Mouse (Mus musculus) adrenal gland, postnatal 10 days (tissue): ENCODE measurements around the gene Unc80. TPM values are rescaled to one million over a fixed set of nuclear protein-coding genes. Genes with fewer than 3 reads are reported as not detected.
"Not testable (repeated sequence)": the region's sequence is repeated elsewhere in the genome, so short reads cannot be mapped to it uniquely, and the experiment has no call there.

Experiments used
- DNase-seq: peaks from one replicate; pipeline ENCODE4 v3.0.0; 2021; ENCODE audit warnings: mixed read lengths
- total RNA-seq, 2 experiments: library from RNA; stranded (reverse); gene quantifications; 2 replicates each; pipeline ENCODE4 v1.2.3; 2021

Unc80 gene
- total RNA-seq, 2 experiments from 2014 or later = 6.7 to 11.1 TPM

DNA sequence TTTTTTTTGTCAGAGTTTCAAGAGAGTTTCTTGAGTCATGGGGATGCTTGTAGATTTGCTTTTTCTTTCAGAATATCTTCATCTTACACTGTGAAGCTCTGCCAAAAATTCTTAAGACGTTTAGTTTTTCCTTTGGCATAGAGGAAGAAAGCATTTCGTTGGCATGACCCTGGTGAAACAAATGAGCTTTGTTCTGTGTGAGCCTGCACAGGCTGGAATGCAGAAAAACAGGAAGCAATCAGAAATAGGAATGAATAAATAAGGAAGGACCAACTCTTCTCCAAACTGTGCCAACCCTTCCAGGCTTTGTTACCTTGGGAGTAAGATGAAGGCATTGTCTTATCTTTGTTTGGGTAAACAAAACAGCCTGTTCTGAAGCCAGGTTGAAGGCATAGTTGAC is 149.0 kb downstream of the Unc80 start:
- no peak for DNase-seq

DNA sequence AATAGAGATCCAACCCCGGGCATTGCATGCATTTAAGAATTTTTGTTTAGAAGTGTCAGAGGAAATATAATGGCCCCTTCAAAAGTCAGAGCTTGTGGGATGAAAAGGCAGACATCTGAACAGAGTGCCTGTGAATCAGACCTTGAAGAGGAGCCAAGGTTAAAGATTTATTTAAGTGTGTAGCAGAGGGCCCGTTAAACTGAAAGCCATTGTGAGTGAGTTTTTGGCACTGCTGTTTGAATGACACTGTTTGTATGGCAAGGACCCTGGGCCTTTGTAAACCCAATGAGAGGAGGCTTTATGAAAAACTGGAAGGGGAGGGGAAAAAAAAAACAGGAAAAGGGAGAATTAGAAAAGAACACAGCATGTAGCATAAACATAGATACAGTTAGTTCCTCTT is 170.0 kb downstream of the Unc80 start:
- DNase-seq = no peak

DNA sequence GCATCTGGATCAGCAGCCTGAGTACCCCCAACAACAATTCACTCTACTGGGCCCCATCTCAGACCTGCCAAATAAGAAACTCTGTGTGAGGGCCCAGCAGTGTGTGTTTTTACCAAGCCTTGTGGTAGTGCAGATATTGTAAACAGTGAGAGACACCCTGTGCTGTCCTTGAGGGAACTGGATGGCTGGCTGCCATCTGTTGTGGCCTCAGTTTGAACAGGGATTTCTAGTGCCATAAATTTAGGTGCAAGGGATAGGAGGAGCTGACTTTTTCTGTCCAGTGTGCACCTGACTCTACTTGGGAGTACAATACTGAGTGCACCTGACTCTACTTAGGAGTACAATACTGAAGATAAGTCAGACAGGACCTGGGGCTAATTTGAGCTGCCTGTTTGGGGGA is 178.7 kb downstream of the Unc80 start:
- peak; percentile 52 for DNase-seq

DNA sequence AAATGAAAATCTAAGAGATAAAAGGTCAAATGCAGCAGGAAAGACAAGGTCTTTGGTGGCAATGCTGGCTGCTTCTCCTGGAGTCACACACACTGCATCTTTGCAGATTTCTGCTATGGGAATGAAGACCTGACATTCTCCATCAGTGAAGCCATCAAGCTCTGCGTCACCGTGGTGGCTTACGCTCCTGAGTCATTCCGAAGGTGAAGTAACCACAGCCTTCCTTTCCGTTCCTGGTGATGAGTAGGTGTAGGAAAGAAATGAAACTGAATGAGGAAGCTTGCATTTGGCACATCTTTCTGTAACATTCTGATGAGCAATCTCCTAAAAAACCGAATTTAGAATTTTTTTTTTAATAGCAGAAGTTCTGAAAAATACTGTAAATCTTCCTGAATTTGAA is 181.4 kb downstream of the Unc80 start:
- DNase-seq = no peak

GRCm38 (mm10) chr1:66650006-66650405 is 181.8 kb downstream of the Unc80 start:
- no peak for DNase-seq

DNA sequence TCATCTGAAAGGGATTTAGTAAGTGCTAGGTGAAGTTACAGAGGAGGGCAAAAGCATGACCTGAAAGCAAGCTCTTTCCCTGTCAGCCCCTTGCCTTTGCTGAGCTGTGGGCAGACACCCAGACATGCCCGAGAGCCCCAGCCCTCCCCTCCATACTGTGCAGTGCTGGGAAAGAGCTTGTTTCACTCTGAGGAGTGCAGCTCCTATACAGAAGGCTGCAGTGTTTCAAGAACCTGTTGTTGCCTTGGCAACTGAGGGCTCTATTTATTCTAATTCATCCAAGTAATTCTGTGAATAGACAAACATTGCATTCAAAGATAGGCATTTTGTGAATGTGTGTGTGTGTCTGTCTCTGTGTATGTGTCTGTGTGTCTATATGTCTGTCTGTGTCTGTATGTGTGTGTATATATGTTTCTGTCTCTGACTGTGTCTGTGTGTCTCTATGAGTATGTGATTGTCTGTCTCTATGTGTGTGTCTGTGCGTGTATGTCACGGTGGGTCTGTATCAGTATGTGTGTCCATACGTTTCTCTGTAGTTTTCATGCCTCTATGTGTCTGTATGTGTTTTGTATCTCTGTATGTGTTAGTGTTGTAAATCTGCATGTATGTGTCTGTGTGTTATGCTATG is 187.1 kb downstream of the Unc80 start:
- DNase-seq = no peak

DNA sequence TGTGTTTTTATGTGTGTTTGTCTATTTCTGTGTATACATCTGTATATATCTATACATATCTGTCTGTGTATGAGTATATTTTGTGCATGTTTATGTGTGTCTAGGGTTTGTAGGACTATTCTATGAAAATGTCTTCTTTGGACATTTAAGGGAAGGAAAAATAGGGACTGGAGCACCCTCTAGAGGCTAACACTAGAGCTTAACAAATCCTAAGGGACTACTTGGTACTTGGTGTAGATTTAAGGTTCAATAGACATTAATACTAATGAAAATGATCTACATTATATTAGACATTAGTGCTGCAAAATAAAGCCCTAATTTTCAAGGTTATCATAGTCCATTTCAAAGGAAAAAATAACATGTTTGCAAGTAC is 187.6 kb downstream of the Unc80 start:
- no peak for DNase-seq

GRCm38 (mm10) chr1:66671475-66671874 is 203.3 kb downstream of the Unc80 start:
- no peak for DNase-seq

- no peak for DNase-seq
Observed at GRCm38 (mm10) chr1:66672812-66673211, 204.6 kb downstream of the Unc80 start.

GRCm38 (mm10) chr1:66677928-66678327 is 209.8 kb downstream of the Unc80 start:
- no peak for DNase-seq

GRCm38 (mm10) chr1:66678662-66679061 is 210.5 kb downstream of the Unc80 start:
- DNase-seq = no peak

DNA sequence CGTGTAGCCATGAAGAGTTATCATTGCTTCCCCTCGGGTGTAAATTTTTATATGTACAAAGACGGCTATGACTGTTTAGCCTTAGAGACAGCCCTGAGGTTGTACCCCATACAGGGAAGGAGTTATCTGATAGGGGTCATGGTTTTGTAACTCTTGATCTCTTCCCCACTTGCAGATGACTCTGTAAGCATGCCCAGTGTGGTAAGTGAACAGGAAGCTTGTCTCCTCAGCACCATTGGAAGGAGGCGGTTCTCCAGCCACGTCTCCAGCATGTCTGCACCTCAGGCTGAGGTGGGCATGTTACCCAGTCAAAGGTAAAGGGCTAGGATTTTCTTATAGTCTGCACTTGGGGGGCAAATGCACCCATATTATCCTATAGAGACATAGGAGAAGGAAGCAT is 214.8 kb downstream of the Unc80 start:
- no peak for DNase-seq

- no peak for DNase-seq
Observed at GRCm38 (mm10) chr1:66691772-66692171, 223.6 kb downstream of the Unc80 start.

- DNase-seq = no peak
Observed at GRCm38 (mm10) chr1:66692308-66692707, 224.1 kb downstream of the Unc80 start.

- no peak for DNase-seq
Observed at GRCm38 (mm10) chr1:66692780-66693392, 224.7 kb downstream of the Unc80 start.

DNA sequence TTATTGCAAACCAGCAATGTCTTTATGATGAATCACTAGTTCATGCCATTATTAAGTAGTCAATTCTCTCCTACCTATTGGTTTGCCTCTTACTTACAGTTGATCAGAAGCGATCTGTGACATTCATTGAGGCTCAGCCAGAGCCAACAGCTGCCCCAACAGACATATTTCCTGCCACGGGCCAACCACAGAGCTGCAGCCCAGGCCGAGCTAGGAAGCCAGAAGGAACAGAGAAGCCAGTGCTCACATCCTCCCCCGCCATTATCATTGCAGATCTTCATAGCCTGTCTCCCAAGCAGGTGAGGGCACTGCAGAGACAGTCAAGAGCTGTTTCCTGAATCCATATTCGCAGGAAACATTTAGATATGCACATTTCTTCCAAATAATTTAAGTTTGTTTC is 226.1 kb downstream of the Unc80 start:
- DNase-seq = no peak

DNA sequence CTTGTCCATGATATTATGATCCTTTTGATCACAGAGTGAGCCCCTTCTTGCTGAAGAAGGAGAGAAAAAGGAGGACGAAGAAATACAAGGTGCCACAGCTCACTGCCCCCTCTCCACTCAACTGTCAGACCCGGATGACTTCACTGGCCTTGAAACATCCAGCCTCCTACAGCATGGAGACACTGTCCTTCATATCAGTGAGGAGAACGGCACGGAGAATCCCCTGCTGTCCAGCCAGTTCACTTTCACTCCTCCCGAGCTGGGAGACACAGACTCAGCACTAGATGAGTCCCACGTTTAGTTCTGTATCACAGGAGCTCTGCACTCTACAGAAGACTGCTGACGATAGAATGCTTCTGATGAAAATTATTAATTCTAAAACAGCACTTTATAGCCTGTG is 227.1 kb downstream of the Unc80 start:
- peak; percentile 26 for DNase-seq

DNA sequence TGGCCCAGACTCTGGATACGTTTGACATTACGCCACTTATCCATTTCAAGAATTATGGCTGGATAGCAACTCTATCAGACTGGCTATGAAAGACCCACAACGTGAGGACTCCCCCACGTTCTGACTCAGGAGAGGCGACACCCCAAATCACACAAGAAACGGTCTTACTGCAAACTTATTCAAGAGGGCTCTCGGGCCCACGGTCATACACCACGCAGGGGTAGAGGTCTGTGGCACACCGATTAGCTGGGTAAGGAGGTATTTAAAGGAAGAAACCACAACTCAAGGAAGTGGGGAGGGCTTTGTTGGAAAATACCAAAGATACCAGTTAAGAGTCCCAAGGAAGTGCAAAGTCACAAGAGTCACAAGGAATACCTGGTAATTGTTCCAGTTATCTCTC is 231.5 kb downstream of the Unc80 start:
- not testable (repeated sequence) for DNase-seq

- no peak for DNase-seq
Observed at GRCm38 (mm10) chr1:66700149-66700692, 232.1 kb downstream of the Unc80 start.

- DNase-seq = peak; percentile 97
Observed at GRCm38 (mm10) chr1:66700693-66701575, 232.8 kb downstream of the Unc80 start, which contains the start of gene Rpe. Gene Rpe, plus strand, starts transcription at chr1:66700831.

DNA sequence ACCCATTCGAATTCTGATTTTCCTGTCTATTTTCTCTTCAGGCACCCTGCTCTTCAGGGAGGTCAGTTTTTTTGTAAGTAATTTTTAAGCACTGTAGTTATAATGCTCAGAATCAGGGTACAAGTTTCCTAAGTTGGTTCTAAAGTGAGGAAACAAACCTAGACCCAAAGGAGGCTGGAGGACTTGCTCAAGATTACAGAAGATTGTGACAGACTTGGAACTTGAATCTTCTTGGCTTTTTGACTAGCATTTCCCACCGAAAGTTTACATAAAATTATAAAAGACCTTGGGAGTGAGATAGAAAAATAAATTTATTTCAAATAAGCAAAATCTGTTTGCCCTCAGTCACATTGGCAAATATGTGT is 233.4 kb downstream of the Unc80 start:
- DNase-seq = no peak

DNA sequence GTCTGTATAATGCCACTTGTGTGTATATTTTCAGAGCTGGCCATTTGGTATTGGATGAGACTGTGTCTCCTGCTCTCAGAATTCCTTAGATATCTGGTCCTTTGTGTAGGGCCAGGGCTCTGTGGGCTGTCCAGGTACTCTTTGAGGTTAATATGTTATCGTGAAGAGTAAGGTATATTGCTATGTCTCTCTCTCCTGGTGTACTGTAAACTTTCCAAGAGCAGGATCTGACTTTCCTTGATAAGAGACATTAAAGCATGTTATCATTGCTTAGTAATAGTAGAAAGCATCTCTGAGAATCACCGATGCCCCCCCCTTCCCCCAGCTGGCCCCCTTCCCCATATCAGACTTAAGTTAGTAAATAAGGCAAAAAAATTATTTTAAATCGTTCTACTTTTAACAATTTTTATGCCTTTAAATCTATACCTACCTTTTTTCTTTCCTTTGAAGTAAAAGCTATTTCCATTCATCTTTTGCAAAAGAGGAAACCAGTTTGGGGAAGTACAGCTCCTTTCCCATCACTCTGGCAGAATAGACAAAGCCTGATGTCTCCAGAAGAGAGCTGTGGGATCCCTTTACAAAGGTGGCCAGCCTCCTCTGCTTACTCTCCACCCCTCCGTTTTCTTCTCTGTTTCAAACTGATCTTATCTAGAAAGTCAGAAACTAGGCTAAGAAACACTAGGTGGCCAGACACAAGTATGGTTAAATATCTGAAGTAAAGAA is 234.6 kb downstream of the Unc80 start:
- DNase-seq = no peak
